Comparison of ENCODE assay signal across 29 mouse cellular contexts in genomic region chr3:153513501-153514060, GRCm38 (mm10).
DNase-seq lines count a peak whose midpoint lies in the region; ATAC-seq and TF ChIP-seq lines count a peak whose summit lies in the region.
"Had no signal": no experiment of that assay in that cellular context is flagged by ENCODE, and none has a peak within 500 bp of the region (broad histone marks: within the 10 kb centered on the region; RNA-seq: fewer than 3 reads in every experiment).

No protein-coding gene starts in this region.

- H3K9ac ChIP-seq in kidney, embryonic 14.5 days (ENCODE audit: low read depth, low read length): no peak overlapping the region
- H3K9ac ChIP-seq in limb, embryonic 14.5 days (ENCODE audit: low read depth, low read length, severe bottlenecking): no peak overlapping the region
- H3K9ac ChIP-seq in lung, postnatal 0 days (replicated peaks; ENCODE audit: low read depth): no peak overlapping the region
- H3K9ac ChIP-seq: embryonic facial prominence, embryonic 15.5 days; heart, embryonic 12.5 days; heart, embryonic 15.5 days; hindbrain, embryonic 13.5 days had no signal

- H3K27me3 ChIP-seq in kidney, embryonic 14.5 days (ENCODE audit: control insufficient read depth, insufficient read depth, low read length): no peaks in the 10 kb centered on the region
- H3K27me3 ChIP-seq in limb, embryonic 14.5 days (ENCODE audit: control insufficient read depth, insufficient read depth, low read length): no peaks in the 10 kb centered on the region
- H3K27me3 ChIP-seq in limb, embryonic 10.5 days (ENCODE audit: low read depth, poor library complexity, severe bottlenecking): no peaks in the 10 kb centered on the region
- no peaks in the 10 kb centered on the region for H3K27me3 ChIP-seq in lung, postnatal 0 days (replicated peaks; ENCODE audit: insufficient read depth, low read length)
- H3K27me3 ChIP-seq: CH12.LX; embryonic facial prominence, embryonic 15.5 days; heart, embryonic 12.5 days; hindbrain, embryonic 13.5 days had no signal

- peaks cover 19% of the 10 kb centered on the region for H3K4me1 ChIP-seq in kidney, embryonic 14.5 days (ENCODE audit: control insufficient read depth, insufficient read depth, low read length)
- H3K4me1 ChIP-seq in limb, embryonic 14.5 days (ENCODE audit: control insufficient read depth, insufficient read depth, low read length): no peaks in the 10 kb centered on the region
- peaks cover 31% of the 10 kb centered on the region for H3K4me1 ChIP-seq in limb, embryonic 10.5 days
- H3K4me1 ChIP-seq in lung, postnatal 0 days (ENCODE audit: insufficient read depth, low read depth, low read length): no peaks in the 10 kb centered on the region

- DNase-seq in kidney, postnatal 10 days: no peak
- DNase-seq in limb, embryonic 14.5 days (ENCODE audit: low spot score): no peak
- no peak for DNase-seq in limb, embryonic 10.5 days (ENCODE audit: low spot score)
- DNase-seq in lung, postnatal 0 days (ENCODE audit: low spot score): peak; percentile 69
- no peak for DNase-seq in lung, adult 18-20 months
- DNase-seq in mesoderm, embryonic 11.5 days (ENCODE audit: low read depth, low spot score): peak; percentile 42
- DNase-seq in cerebellum, postnatal 4 days (ENCODE audit: low spot score in 2 of 2): no peak
- DNase-seq: adrenal gland, adult 2 months; adrenal gland, postnatal 14 days; B cell, adult 2 months; cerebellum, adult 11 months; cerebellum, adult 2 months; cerebellum, adult 9-11 months; cerebellum, postnatal 25 days; embryo, embryonic 11 days; gastrocnemius, postnatal 25 days; heart, adult 18-20 months; heart, postnatal 10 days; heart, postnatal 36 days had no signal

- no peak for TF ChIP-seq POLR2A in limb, embryonic 14.5 days (IDR thresholded peaks at IDR 0.05; ENCODE audit: borderline replicate concordance, extremely low read depth, insufficient read depth, insufficient read length)

- 0 out of 2 replicates have a peak, but pooled peaks have one; percentile 11 for ATAC-seq in kidney, embryonic 14.5 days (ENCODE audit: low FRiP score, low TSS enrichment)
- ATAC-seq in limb, embryonic 14.5 days (ENCODE audit: low FRiP score, low read depth): 0 out of 2 replicates have a peak, but pooled peaks have one; percentile 32
- ATAC-seq in lung, postnatal 0 days: peak; percentile 56; the same call in 1 of the 2 replicates
- ATAC-seq: forebrain, embryonic 14.5 days; hindbrain, embryonic 16.5 days had no signal

- H3K4me3 ChIP-seq in kidney, embryonic 14.5 days (ENCODE audit: low read length): no peak overlapping the region
- no peak overlapping the region for H3K4me3 ChIP-seq in limb, embryonic 14.5 days (replicated peaks; ENCODE audit: low read length)
- H3K4me3 ChIP-seq in limb, embryonic 10.5 days: no peak overlapping the region
- H3K4me3 ChIP-seq in lung, postnatal 0 days (ENCODE audit: low read depth, low read length): no peak overlapping the region
- H3K4me3 ChIP-seq: embryonic facial prominence, embryonic 15.5 days; heart, embryonic 12.5 days; heart, embryonic 15.5 days; hindbrain, embryonic 10.5 days; hindbrain, embryonic 13.5 days had no signal

- no peaks in the 10 kb centered on the region for H3K36me3 ChIP-seq in kidney, embryonic 14.5 days (ENCODE audit: control insufficient read depth, insufficient read depth, low read length)
- H3K36me3 ChIP-seq in limb, embryonic 14.5 days (ENCODE audit: control insufficient read depth, insufficient read depth, low read length): no peaks in the 10 kb centered on the region
- H3K36me3 ChIP-seq in limb, embryonic 10.5 days: no peaks in the 10 kb centered on the region; the same call in 1 of the 2 replicates
- H3K36me3 ChIP-seq in lung, postnatal 0 days (ENCODE audit: insufficient read depth, low read length): no peaks in the 10 kb centered on the region
- H3K36me3 ChIP-seq: embryonic facial prominence, embryonic 15.5 days; heart, embryonic 12.5 days; heart, embryonic 15.5 days; hindbrain, embryonic 10.5 days had no signal

- TF ChIP-seq CTCF in lung, postnatal 0 days (IDR thresholded peaks at IDR 0.05): no peak

- no peaks in the 10 kb centered on the region for H3K9me3 ChIP-seq in kidney, embryonic 14.5 days (ENCODE audit: control insufficient read depth, low read length)
- H3K9me3 ChIP-seq in limb, embryonic 14.5 days (ENCODE audit: control insufficient read depth, low read length): no peaks in the 10 kb centered on the region
- no peaks in the 10 kb centered on the region for H3K9me3 ChIP-seq in limb, embryonic 10.5 days (replicated peaks)
- H3K9me3 ChIP-seq in lung, postnatal 0 days (ENCODE audit: low read length): no peaks in the 10 kb centered on the region
- H3K9me3 ChIP-seq: G1E; heart, embryonic 12.5 days; heart, embryonic 15.5 days; hindbrain, embryonic 10.5 days had no signal

- 0 out of 2 replicates have a peak, but pooled peaks have one; percentile 25 for TF ChIP-seq EP300 in lung, postnatal 0 days (IDR thresholded peaks at IDR 0.05)

- WGBS in kidney, embryonic 14.5 days: 27% methylated on average over 6 of the region's 6 CpGs
- 47% methylated on average over 6 of the region's 6 CpGs for WGBS in limb, embryonic 14.5 days
- 72% methylated on average over 6 of the region's 6 CpGs for WGBS in limb, embryonic 10.5 days
- WGBS in lung, postnatal 0 days: 44% methylated on average over 6 of the region's 6 CpGs

- no peak overlapping the region for H3K27ac ChIP-seq in kidney, embryonic 14.5 days (ENCODE audit: low read depth, low read length)
- H3K27ac ChIP-seq in limb, embryonic 14.5 days (replicated peaks; ENCODE audit: low read depth, low read length): no peak overlapping the region
- no peak overlapping the region for H3K27ac ChIP-seq in limb, embryonic 10.5 days
- no peak overlapping the region for H3K27ac ChIP-seq in lung, postnatal 0 days (ENCODE audit: low read length)
- H3K27ac ChIP-seq: embryonic facial prominence, embryonic 15.5 days; heart, embryonic 15.5 days; hindbrain, embryonic 10.5 days; hindbrain, embryonic 13.5 days had no signal

- H3K4me2 ChIP-seq in kidney, embryonic 14.5 days (replicated peaks; ENCODE audit: low read depth, low read length): no peak overlapping the region
- H3K4me2 ChIP-seq in limb, embryonic 14.5 days (replicated peaks; ENCODE audit: low read depth, low read length, severe bottlenecking): no peak overlapping the region
- H3K4me2 ChIP-seq in lung, postnatal 0 days (replicated peaks; ENCODE audit: low read depth, low read length): no peak overlapping the region
- H3K4me2 ChIP-seq: embryonic facial prominence, embryonic 15.5 days; heart, embryonic 12.5 days; heart, embryonic 15.5 days; hindbrain, embryonic 13.5 days had no signal

Comparison
In these comparisons a context has a peak if more than half of its experiments do, and no peak if none do; other contexts are left out.
1. DNase-seq: peak in lung, postnatal 0 days (single experiment) and mesoderm, embryonic 11.5 days (single experiment); none in kidney, postnatal 10 days (single experiment), limb, embryonic 14.5 days (single experiment), limb, embryonic 10.5 days (single experiment), lung, adult 18-20 months (0 of 2) and cerebellum, postnatal 4 days (0 of 2).
2. Peak in every context shown above with its lines, with median percentiles within 50 percentile points of each other: ATAC-seq.